Mouse (Mus musculus) frontal cortex, adult (tissue): ENCODE data around the gene Tap1.
"Not testable (repeated sequence)": the region's sequence is repeated elsewhere in the genome, so short reads cannot be mapped to it uniquely, and the experiment has no call there.

Experiments
- ATAC-seq: cut with Nextera tagmentation; 2 replicates; pipeline ENCODE4 v1.9.2; 2017; ENCODE audit warnings: mild to moderate bottlenecking, moderate library complexity, mixed read lengths; ENCODE audit not compliant: low TSS enrichment

Gene Tap1

GRCm38 (mm10) chr17:34187261-34187916 is at the start of gene Tap1, which contains the start of gene Psmb9:
Gene Tap1, plus strand, starts transcription at chr17:34187553.
Gene Psmb9, minus strand, starts transcription at chr17:34187764.
- peak; percentile 93 for ATAC-seq

DNA sequence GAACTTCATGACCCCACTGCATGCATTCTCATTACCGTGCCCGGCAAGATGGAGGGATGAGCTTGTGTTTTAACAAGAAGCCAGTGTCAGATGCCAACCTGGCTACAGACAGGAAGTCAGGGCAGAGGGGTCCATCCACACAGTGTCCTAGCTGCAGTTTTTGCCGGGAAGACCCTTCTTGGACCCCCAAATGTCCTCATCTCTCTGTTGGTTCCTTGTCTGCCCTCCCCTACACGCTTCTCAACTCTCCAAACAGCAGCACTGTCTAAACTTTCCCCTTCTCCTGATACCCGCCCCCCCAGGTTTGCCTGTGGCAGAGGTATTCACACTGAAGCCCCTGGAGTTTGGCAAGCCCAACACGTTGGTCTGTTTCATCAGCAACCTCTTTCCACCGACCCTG is 49.8 kb upstream of the Tap1 start:
- ATAC-seq, result no peak

- no peak for ATAC-seq
Measured at GRCm38 (mm10) chr17:34138655-34139054, 48.7 kb upstream of the Tap1 start.

DNA sequence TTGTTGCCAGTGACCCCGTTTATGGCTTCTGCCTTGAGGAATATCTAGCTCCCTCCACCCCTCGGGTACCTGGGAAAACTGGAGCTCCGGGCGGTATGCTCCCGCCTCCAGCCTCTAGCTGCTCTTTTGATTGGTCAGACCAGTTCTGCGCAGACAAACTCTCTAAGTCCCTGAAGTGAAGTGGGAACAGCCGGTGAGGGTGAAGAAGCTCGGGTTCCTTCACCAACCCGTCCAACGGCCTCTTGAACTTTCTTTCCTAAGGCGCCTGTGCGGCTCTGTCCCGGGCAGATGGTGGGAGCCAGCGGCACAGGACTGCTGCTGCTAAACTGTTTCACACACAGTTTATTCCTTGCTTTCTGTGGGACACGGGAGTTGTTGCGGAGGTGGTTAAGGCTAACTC is 47.9 kb upstream of the Tap1 start:
- peak; percentile 10; the same call in 1 of the 2 replicates for ATAC-seq

DNA sequence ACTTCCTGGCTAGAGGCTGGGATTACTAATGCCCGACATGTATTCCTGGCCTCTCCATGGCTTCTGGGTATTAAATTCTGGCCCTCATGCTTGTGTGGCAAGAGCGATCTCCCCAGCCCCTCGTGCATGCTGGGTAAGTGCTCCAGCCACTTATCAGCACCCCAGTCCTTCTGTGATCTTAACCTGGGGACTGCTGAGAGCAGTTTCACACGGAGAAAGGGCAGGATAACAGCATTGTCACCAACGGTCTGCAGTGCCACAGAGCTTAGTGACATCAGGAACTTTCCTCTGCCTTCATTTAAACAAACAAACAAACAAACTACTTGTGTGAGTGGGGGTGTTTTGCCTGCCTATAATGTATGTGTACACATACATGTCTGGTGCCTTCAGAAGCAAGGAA is 47.1 kb upstream of the Tap1 start:
- ATAC-seq, result no peak

- peak; percentile 53; the same call in 1 of the 2 replicates for ATAC-seq
Measured at GRCm38 (mm10) chr17:34141448-34141847, 45.9 kb upstream of the Tap1 start.

DNA sequence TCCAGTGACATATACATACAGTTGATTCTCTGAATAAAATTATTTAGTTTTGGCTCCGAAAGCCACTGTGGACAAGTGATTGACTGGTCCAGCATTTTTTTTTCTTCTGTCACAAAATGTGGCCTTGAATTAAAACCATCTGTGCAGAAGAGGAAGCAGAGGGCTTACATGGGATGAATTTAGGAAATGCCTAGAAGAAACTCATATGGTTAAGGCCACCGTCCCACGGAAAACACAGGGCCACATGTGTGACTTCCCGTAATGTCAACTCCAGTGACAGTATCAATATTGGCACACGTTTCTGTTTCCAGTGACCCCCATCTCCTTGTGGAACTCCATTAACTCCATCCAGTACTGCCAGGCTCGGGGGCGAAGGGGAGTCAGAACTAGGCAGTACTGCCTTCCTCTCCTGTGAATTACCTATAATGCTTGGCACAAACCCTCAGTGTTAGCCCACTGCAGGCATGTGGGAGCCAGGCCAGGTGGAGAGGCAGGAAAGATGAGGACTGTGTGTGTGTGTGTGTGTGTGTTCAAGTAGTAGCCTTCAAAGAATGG is 44.8 kb upstream of the Tap1 start:
- ATAC-seq, result no peak

GRCm38 (mm10) chr17:34143033-34143432 is 44.3 kb upstream of the Tap1 start, which contains the start of gene H2-DMb2:
Gene H2-DMb2, plus strand, starts transcription at chr17:34143307.
- no peak for ATAC-seq

DNA sequence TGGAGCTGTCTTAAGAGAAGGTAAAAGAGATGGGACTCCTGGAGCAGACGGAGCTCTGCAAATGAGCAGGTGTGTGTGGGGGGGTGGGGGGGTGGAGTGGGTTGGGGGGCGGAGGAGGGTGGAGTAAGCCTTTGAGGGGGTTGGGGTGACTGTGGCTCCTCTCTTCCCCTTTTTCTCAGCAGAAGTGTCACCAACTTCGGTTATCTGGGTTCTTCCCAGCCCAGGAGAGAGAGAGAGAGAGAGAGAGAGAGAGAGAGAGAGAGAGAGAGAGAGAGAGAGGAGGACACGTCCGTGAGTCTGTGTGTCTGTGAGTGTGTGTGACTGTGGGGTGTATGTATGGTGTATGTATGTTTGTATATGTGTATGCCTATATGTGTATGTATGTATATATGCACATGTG is 43.9 kb upstream of the Tap1 start:
- ATAC-seq, result no peak

DNA sequence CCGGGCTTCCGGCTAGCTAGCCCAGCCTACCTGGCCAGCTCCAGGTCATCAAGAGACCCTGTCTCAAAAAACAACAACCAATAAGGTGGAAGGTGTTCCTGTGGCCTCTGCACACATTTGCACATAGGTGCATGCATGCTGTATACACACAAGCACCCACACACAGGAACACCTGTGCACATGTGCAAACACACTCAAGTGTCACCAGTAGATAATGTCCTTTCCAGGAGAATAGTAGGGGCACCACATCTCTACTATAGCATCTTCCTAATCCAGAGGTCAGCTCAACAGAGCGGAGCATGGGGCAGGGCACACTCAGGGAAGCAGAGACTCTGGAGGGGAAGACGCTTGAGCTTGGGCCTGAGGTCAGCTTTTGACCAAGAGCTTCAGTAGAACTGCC is 43.1 kb upstream of the Tap1 start:
- ATAC-seq, result not testable (repeated sequence)

- ATAC-seq, result no peak
Measured at GRCm38 (mm10) chr17:34144960-34145371, 42.4 kb upstream of the Tap1 start.

DNA sequence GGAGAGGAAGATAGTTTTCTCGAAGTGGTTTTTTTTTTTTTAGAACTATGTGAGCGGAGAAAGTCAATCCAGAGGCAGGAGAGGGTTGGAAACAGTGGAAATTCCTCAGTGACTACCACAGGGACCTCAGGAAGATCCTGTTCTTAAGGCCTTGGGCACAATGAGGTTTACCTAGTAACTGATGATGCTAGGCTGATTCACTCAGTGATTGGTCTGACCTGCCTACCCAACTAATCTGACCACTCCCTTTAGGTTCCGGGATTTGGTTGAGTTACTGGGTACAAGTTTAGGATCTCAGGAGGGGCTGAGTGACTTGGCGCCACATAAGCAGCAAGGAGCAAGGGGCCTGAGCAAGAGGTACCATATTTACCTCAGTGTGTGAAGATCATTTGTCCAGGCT is 34.4 kb upstream of the Tap1 start, which contains the start of gene H2-DMb1:
H2-DMb1 (plus strand) TSS at position 150 of the 400 bp plus-strand sequence.
- ATAC-seq, result peak; percentile 97

GRCm38 (mm10) chr17:34155534-34155933 is 31.8 kb upstream of the Tap1 start:
- no peak for ATAC-seq

GRCm38 (mm10) chr17:34164202-34164895 is 23.0 kb upstream of the Tap1 start:
- no peak for ATAC-seq

DNA sequence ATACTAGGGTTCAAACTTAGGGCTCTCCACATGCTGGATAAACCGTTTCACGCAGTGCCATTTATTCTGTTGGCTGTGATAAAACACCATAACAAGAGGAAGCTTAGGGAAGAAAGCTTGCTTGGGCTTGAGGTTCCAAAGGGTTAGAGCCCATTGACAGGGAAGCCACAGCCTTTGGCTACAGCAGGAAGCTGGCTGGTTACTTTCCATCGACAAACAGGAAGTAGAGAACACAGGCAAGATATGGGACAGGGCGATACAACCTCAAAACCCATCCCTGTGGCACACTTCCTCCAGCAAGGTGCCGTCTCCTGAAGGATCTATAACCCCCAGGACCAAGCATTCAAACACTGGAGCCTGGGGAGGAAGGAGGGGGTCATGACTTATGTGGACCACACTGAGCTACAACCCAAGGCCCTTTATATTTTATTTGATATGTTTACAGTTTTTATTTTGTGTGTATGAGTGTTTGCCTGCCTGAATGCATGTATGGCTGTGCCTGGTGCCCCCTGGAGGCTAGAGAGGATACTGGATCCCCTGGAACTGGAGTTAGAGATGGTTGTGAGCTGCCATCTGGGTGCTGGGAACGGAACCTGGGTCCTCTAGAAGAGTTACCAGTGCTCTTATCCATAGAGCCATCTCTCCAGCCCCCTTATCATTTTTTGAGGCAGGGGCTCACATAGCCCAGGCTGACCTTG is 22.2 kb upstream of the Tap1 start:
- no peak for ATAC-seq

- ATAC-seq, result no peak
Measured at GRCm38 (mm10) chr17:34169279-34169678, 18.1 kb upstream of the Tap1 start.

- no peak for ATAC-seq
Measured at GRCm38 (mm10) chr17:34170487-34170876, 16.9 kb upstream of the Tap1 start.

GRCm38 (mm10) chr17:34170877-34171498 is 16.4 kb upstream of the Tap1 start:
- ATAC-seq, result no peak; the same call in 1 of the 2 replicates

GRCm38 (mm10) chr17:34172528-34172927 is 14.8 kb upstream of the Tap1 start:
- ATAC-seq, result no peak

GRCm38 (mm10) chr17:34174075-34174474 is 13.3 kb upstream of the Tap1 start:
- no peak for ATAC-seq

GRCm38 (mm10) chr17:34177179-34177578 is 10.2 kb upstream of the Tap1 start:
- ATAC-seq, result no peak

DNA sequence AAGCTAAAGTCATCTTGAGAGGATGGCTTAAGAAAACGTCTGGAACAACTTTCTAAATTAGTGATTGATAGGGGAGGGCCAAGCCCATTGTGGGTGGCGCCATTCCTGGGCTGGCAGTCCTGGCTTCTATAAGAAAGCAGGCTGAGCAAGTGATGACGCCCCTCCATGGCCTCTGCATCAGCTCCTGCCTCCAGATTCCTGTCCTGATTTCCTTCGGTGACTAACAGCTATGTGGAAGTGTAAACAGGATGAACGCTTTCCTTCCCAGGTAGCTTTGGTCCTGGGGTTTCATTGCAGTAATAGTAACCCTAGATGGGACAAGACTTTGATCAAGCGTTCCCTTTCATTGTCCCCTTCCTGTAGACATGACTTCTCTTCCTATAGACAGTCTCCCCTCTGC is 8.3 kb upstream of the Tap1 start:
- ATAC-seq, result no peak
